Mouse (Mus musculus) lung, embryonic 14.5 days (tissue): Measurements from ENCODE around the gene Polm. TPM values are rescaled to one million over a fixed set of nuclear protein-coding genes. Genes with fewer than 3 reads are reported as not detected.

Experiments used
- ATAC-seq: fragments of 200-750 bp; cut with Nextera tagmentation; 2 replicates; pipeline ENCODE4 v1.8.0; 2017; ENCODE audit warnings: mild to moderate bottlenecking, moderate TSS enrichment, moderate library complexity; ENCODE audit not compliant: insufficient read depth
- DNase-seq: peaks from one replicate; pipeline ENCODE4 v3.0.0-alpha.2; 2015
- H3K27ac ChIP-seq: fragments of 300-500 bp; sonication (generic); 2 replicates; pipeline ENCODE4 v1.5.1; 2014; ENCODE audit warnings: low read depth, mild to moderate bottlenecking, moderate library complexity
- H3K27me3 ChIP-seq: fragments of 300-500 bp; sonication (generic); 2 replicates; pipeline ENCODE4 v1.6.1; 2014; ENCODE audit warnings: low read length, control low read depth; ENCODE audit not compliant: insufficient read depth
- H3K36me3 ChIP-seq: fragments of 300-500 bp; sonication (generic); 2 replicates; pipeline ENCODE4 v1.6.1; 2014; ENCODE audit warnings: control low read depth; ENCODE audit not compliant: insufficient read depth
- H3K4me1 ChIP-seq: fragments of 300-500 bp; sonication (generic); 2 replicates; pipeline ENCODE4 v1.6.1; 2014; ENCODE audit warnings: antibody characterized with exemption, control low read depth; ENCODE audit not compliant: insufficient read depth
- H3K4me2 ChIP-seq: fragments of 300-500 bp; sonication (generic); 2 replicates; pipeline ENCODE4 v1.6.1; 2014; ENCODE audit warnings: mild to moderate bottlenecking
- H3K4me3 ChIP-seq: fragments of 300-500 bp; sonication (generic); 2 replicates; pipeline ENCODE4 v1.5.1; 2014; ENCODE audit warnings: low read depth, low read length
- H3K9ac ChIP-seq: fragments of 300-500 bp; sonication (generic); 2 replicates; pipeline ENCODE4 v1.6.1; 2014
- H3K9me3 ChIP-seq: fragments of 300-500 bp; sonication (generic); 2 replicates; pipeline ENCODE4 v1.6.1; 2016; ENCODE audit warnings: low read depth, low read length, control low read depth
- CTCF ChIP-seq: IDR thresholded peaks from 2 replicates; pipeline ENCODE4 v1.5.1; 2016; ENCODE audit warnings: antibody characterized with exemption, low read depth
- WGBS: fragments of 180-500 bp; shearing (Covaris S2); extraction: QIAGEN DNeasy Blood & Tissue Kit; methylation state at CpG from one replicate; pipeline ENCODE4 v1.1.7; 2014; 5-methylcytosine and 5-hydroxymethylcytosine counted together
- polyA plus RNA-seq: library from polyadenylated mRNA; unstranded; fragments of >200 nt; fragmentation: Nextera tagmentation; extraction: Ambion mirVana; gene quantifications from 2 replicates; pipeline ENCODE4 v1.2.1, GENCODE M21; 2014

Polm gene
- polyA plus RNA-seq, 1 experiment from 2014 or later, result 7.7 TPM

- no peak overlapping the region for H3K9ac ChIP-seq
- WGBS, result 71% methylated on average over 6 of the region's 6 CpGs
- H3K9me3 ChIP-seq, result no peaks in the 10 kb centered on the region
- H3K27me3 ChIP-seq, result no peaks in the 10 kb centered on the region
- DNase-seq (no peak), ATAC-seq (no peak)
- no peak for TF ChIP-seq CTCF
- H3K4me1 ChIP-seq, result no peaks in the 10 kb centered on the region
- H3K27ac ChIP-seq, result no peak overlapping the region
- no peaks in the 10 kb centered on the region for H3K36me3 ChIP-seq
- no peak overlapping the region for H3K4me2 ChIP-seq
- H3K4me3 ChIP-seq, result no peak overlapping the region
Observed at GRCm38 (mm10) chr11:5848741-5849140, 10.9 kb upstream of the Polm start.

- Histone ChIP-seq H3K27me3 (no peaks in the 10 kb centered on the region), H3K4me2 (no peak overlapping the region), H3K4me1 (no peaks in the 10 kb centered on the region), H3K9me3 (no peaks in the 10 kb centered on the region), H3K4me3 (no peak overlapping the region), H3K27ac (no peak overlapping the region), H3K9ac (no peak overlapping the region), H3K36me3 (no peaks in the 10 kb centered on the region)
- 59% methylated on average over 7 of the region's 7 CpGs for WGBS
- ATAC-seq (no peak), DNase-seq (no peak)
- TF ChIP-seq CTCF, result no peak
Observed at GRCm38 (mm10) chr11:5846639-5847345, 9.0 kb upstream of the Polm start.

- H3K4me2 ChIP-seq, result no peak overlapping the region
- WGBS, result 76% methylated on average over 3 of the region's 3 CpGs
- H3K27ac ChIP-seq, result no peak overlapping the region
- no peak overlapping the region for H3K9ac ChIP-seq
- no peaks in the 10 kb centered on the region for H3K27me3 ChIP-seq
- no peak overlapping the region for H3K4me3 ChIP-seq
- H3K9me3 ChIP-seq, result no peaks in the 10 kb centered on the region
- DNase-seq (no peak), ATAC-seq (no peak)
- TF ChIP-seq CTCF, result no peak
- H3K36me3 ChIP-seq, result no peaks in the 10 kb centered on the region
- H3K4me1 ChIP-seq, result no peaks in the 10 kb centered on the region
Observed at GRCm38 (mm10) chr11:5843131-5843530, 5.3 kb upstream of the Polm start.

GRCm38 (mm10) chr11:5841751-5842150 lies 3.9 kb upstream of the Polm start:
- no peaks in the 10 kb centered on the region for H3K9me3 ChIP-seq
- H3K4me2 ChIP-seq, result no peak overlapping the region
- DNase-seq, result no peak
- H3K4me3 ChIP-seq, result no peak overlapping the region
- no peaks in the 10 kb centered on the region for H3K4me1 ChIP-seq
- WGBS, result 88% methylated on average over 2 of the region's 2 CpGs
- H3K9ac ChIP-seq, result no peak overlapping the region
- ATAC-seq, result no peak
- no peaks in the 10 kb centered on the region for H3K36me3 ChIP-seq
- TF ChIP-seq CTCF, result no peak
- H3K27ac ChIP-seq, result no peak overlapping the region
- H3K27me3 ChIP-seq, result no peaks in the 10 kb centered on the region

GRCm38 (mm10) chr11:5840346-5840745 lies 2.5 kb upstream of the Polm start:
- 73% methylated on average over 7 of the region's 7 CpGs for WGBS
- Histone ChIP-seq H3K9ac (no peak overlapping the region), H3K9me3 (no peaks in the 10 kb centered on the region), H3K4me2 (no peak overlapping the region), H3K27ac (no peak overlapping the region), H3K36me3 (no peaks in the 10 kb centered on the region), H3K4me1 (no peaks in the 10 kb centered on the region), H3K27me3 (no peaks in the 10 kb centered on the region), H3K4me3 (no peak overlapping the region)
- TF ChIP-seq CTCF, result no peak
- DNase-seq (no peak), ATAC-seq (no peak)

GRCm38 (mm10) chr11:5836126-5836525 lies 1.7 kb downstream of the Polm start:
- Histone ChIP-seq H3K9ac (no peak overlapping the region), H3K27ac (no peak overlapping the region), H3K36me3 (peaks cover 17% of the 10 kb centered on the region; the same call in 1 of the 2 replicates), H3K9me3 (no peaks in the 10 kb centered on the region), H3K4me2 (no peak overlapping the region), H3K27me3 (no peaks in the 10 kb centered on the region), H3K4me3 (no peak overlapping the region), H3K4me1 (no peaks in the 10 kb centered on the region)
- WGBS, result 36% methylated on average over 1 of the region's 1 CpGs
- TF ChIP-seq CTCF, result peak; percentile 46
- DNase-seq (peak; percentile 25), ATAC-seq (no peak)

GRCm38 (mm10) chr11:5835057-5835456 lies 2.8 kb downstream of the Polm start:
- Histone ChIP-seq H3K4me2 (no peak overlapping the region), H3K36me3 (peaks cover 19% of the 10 kb centered on the region; the same call in 1 of the 2 replicates), H3K27me3 (no peaks in the 10 kb centered on the region), H3K9ac (no peak overlapping the region), H3K27ac (no peak overlapping the region), H3K4me3 (no peak overlapping the region), H3K4me1 (no peaks in the 10 kb centered on the region), H3K9me3 (no peaks in the 10 kb centered on the region)
- TF ChIP-seq CTCF, result no peak
- DNase-seq (no peak), ATAC-seq (no peak)
- WGBS, result 85% methylated on average over 7 of the region's 7 CpGs
